In the genomic region with DNA sequence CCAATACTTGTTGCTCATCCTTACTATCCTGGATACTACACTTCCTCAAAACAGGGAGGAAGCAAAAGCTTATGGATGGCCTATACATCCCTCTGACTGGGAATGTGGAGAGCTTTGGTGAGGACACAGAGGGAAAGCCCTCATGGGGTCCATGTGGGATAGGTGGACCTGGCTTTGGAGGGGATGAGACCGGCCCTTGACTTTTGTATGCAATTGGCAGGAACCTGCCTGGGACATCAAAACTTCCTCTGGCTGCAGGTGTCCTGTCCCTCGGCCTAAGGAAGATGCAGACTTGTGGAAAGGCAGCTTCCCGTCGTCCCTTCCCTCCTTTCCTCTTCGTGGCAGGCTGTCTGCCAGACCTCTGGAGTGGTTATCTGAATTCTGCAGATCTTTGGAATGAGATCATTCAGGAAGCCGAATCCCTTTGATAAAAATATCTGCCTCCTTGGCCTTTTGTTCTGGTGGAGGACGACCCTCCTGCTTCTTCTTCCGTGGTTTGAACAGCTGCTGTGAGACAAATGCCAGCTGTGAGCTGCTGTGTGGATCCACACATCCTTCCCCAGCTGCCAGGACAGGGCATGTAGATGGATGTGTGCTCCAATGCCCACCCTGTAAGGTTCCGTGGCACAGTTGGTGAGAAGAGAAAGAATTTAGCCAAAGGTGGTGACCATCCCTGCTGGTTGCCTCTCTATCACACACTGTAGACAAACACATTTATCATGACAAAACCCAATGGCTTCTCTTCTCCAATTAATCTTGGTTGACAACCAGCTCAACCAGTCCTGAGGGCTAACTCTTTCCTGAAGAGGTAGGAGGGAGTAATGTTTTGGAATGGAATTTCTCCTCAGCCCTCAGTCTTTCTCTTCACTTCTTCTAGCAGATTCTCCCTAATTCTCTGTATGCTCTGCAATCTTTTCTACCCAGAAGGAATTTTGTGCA, we compare ENCODE assay signal across 12 mouse cellular contexts. TPM values are rescaled to one million over a fixed set of nuclear protein-coding genes. Genes with fewer than 3 reads are reported as not detected.
A peak's percentile ranks its signal among the peaks of the same experiment; 100 is the strongest.
DNase-seq lines count a peak whose midpoint lies in the region; ATAC-seq and TF ChIP-seq lines count a peak whose summit lies in the region.
"Had no signal": no experiment of that assay in that cellular context is flagged by ENCODE, and none has a peak within 500 bp of the region (broad histone marks: within the 10 kb centered on the region; RNA-seq: fewer than 3 reads in every experiment).

No protein-coding gene starts in this region.

- H3K27me3 ChIP-seq in midbrain, embryonic 10.5 days (ENCODE audit: low read depth, poor library complexity, severe bottlenecking) = no peaks in the 10 kb centered on the region
- H3K27me3 ChIP-seq in midbrain, postnatal 0 days (ENCODE audit: insufficient read depth, low read length) = no peaks in the 10 kb centered on the region
- no peaks in the 10 kb centered on the region for H3K27me3 ChIP-seq in heart, embryonic 16.5 days (ENCODE audit: control insufficient read depth, insufficient read depth, low read length)
- H3K27me3 ChIP-seq in stomach, embryonic 16.5 days (ENCODE audit: control insufficient read depth, insufficient read depth, low read length) = no peaks in the 10 kb centered on the region

- H3K36me3 ChIP-seq in midbrain, embryonic 10.5 days = no peaks in the 10 kb centered on the region
- H3K36me3 ChIP-seq in midbrain, postnatal 0 days (ENCODE audit: insufficient read depth, low read length) = no peaks in the 10 kb centered on the region
- no peaks in the 10 kb centered on the region for H3K36me3 ChIP-seq in heart, embryonic 16.5 days (ENCODE audit: control insufficient read depth, insufficient read depth)
- H3K36me3 ChIP-seq in stomach, embryonic 16.5 days (ENCODE audit: control insufficient read depth, insufficient read depth, low read length) = no peaks in the 10 kb centered on the region
- H3K36me3 ChIP-seq: hindbrain, embryonic 10.5 days had no signal

- peaks cover 9% of the 10 kb centered on the region for H3K4me1 ChIP-seq in midbrain, embryonic 10.5 days
- H3K4me1 ChIP-seq in midbrain, postnatal 0 days (ENCODE audit: insufficient read depth, low read length) = no peaks in the 10 kb centered on the region
- H3K4me1 ChIP-seq in heart, embryonic 16.5 days (ENCODE audit: control insufficient read depth, insufficient read depth, low read length) = peaks cover 9% of the 10 kb centered on the region
- no peaks in the 10 kb centered on the region for H3K4me1 ChIP-seq in stomach, embryonic 16.5 days (ENCODE audit: control insufficient read depth, insufficient read depth, low read length)

- ATAC-seq in midbrain, postnatal 0 days (ENCODE audit: low FRiP score) = no peak
- ATAC-seq in heart, embryonic 16.5 days (replicated peaks; ENCODE audit: extremely low read depth, insufficient read depth, low FRiP score) = peak; percentile 72
- ATAC-seq in stomach, embryonic 16.5 days (ENCODE audit: insufficient read depth, low FRiP score) = peak; percentile 69; the same call in 1 of the 2 replicates
- ATAC-seq in megakaryocyte progenitor cell, adult 5-6 weeks (replicated peaks; ENCODE audit: poor library complexity) = no peak
- ATAC-seq: forebrain, embryonic 16.5 days had no signal

- TF ChIP-seq CTCF in midbrain, postnatal 0 days (IDR thresholded peaks at IDR 0.05) = no peak

- 68% methylated on average over 9 of the region's 9 CpGs for WGBS in midbrain, embryonic 10.5 days
- 57% methylated on average over 9 of the region's 9 CpGs for WGBS in midbrain, postnatal 0 days
- WGBS in heart, embryonic 16.5 days = 18% methylated on average over 9 of the region's 9 CpGs
- 22% methylated on average over 9 of the region's 9 CpGs for WGBS in stomach, embryonic 16.5 days

- H3K9me3 ChIP-seq in midbrain, embryonic 10.5 days (replicated peaks) = no peaks in the 10 kb centered on the region
- no peaks in the 10 kb centered on the region for H3K9me3 ChIP-seq in midbrain, postnatal 0 days (ENCODE audit: low read length)
- no peaks in the 10 kb centered on the region for H3K9me3 ChIP-seq in heart, embryonic 16.5 days (replicated peaks; ENCODE audit: control insufficient read depth, low read length)
- H3K9me3 ChIP-seq in stomach, embryonic 16.5 days (replicated peaks; ENCODE audit: control insufficient read depth, low read length) = no peaks in the 10 kb centered on the region
- H3K9me3 ChIP-seq: hindbrain, embryonic 10.5 days had no signal

- H3K4me2 ChIP-seq in midbrain, postnatal 0 days (ENCODE audit: low read depth, low read length, poor library complexity, severe bottlenecking) = no peak overlapping the region
- H3K4me2 ChIP-seq in heart, embryonic 16.5 days (ENCODE audit: low read depth, low read length) = no peak overlapping the region
- H3K4me2 ChIP-seq in stomach, embryonic 16.5 days (ENCODE audit: low read depth, low read length) = 0 out of 2 replicates have a peak overlapping the region, but pooled peaks have one; percentile 7

- no peak overlapping the region for H3K9ac ChIP-seq in midbrain, postnatal 0 days (replicated peaks; ENCODE audit: low read length, poor library complexity, severe bottlenecking)
- H3K9ac ChIP-seq in heart, embryonic 16.5 days (ENCODE audit: low read length) = no peak overlapping the region
- H3K9ac ChIP-seq in stomach, embryonic 16.5 days (ENCODE audit: low read length) = no peak overlapping the region
- H3K9ac ChIP-seq: liver, embryonic 14.5 days had no signal

- H3K4me3 ChIP-seq in midbrain, embryonic 10.5 days = no peak overlapping the region
- no peak overlapping the region for H3K4me3 ChIP-seq in midbrain, postnatal 0 days (ENCODE audit: low read depth, low read length)
- H3K4me3 ChIP-seq in heart, embryonic 16.5 days (ENCODE audit: low read length) = no peak overlapping the region
- H3K4me3 ChIP-seq in stomach, embryonic 16.5 days (replicated peaks; ENCODE audit: low read length) = no peak overlapping the region
- H3K4me3 ChIP-seq: hindbrain, embryonic 10.5 days; left cerebral cortex, adult 2 months had no signal

- 0 out of 2 replicates have a peak overlapping the region, but pooled peaks have one; percentile 13 for H3K27ac ChIP-seq in midbrain, embryonic 10.5 days (replicated peaks)
- no peak overlapping the region for H3K27ac ChIP-seq in midbrain, postnatal 0 days (ENCODE audit: low read depth, low read length)
- H3K27ac ChIP-seq in heart, embryonic 16.5 days (ENCODE audit: low read length) = peak overlapping the region; percentile 29; the same call in 1 of the 2 replicates
- H3K27ac ChIP-seq in stomach, embryonic 16.5 days (ENCODE audit: low read length) = peak overlapping the region; percentile 12; the same call in 1 of the 2 replicates
- H3K27ac ChIP-seq: hindbrain, embryonic 10.5 days; left cerebral cortex, adult 2 months; liver, embryonic 14.5 days had no signal

- DNase-seq in midbrain, embryonic 10.5 days (ENCODE audit: low spot score) = no peak
- DNase-seq in midbrain, postnatal 0 days (ENCODE audit: low spot score) = no peak
- peak; percentile 71 for DNase-seq in kidney, postnatal 14 days
- no peak for DNase-seq in spleen, adult 12 weeks (ENCODE audit: low spot score)
- no peak for DNase-seq in testis, postnatal 10 days (ENCODE audit: low spot score)

RNA-seq across cellular contexts. Expression of a gene that starts 57.9 kb away (rescaled TPM):
- polyA plus RNA-seq in midbrain, embryonic 10.5 days (2016; fragmentation: Nextera tagmentation; extraction: Ambion mirVana) = 6.1 and 9.4 TPM in 2 replicates
- total RNA-seq in midbrain, postnatal 0 days (2014; rRNA removed) = 54.3 and 56.3 TPM in 2 replicates
- 25.2 and 25.9 TPM in 2 replicates for polyA plus RNA-seq in midbrain, postnatal 0 days (2015; fragmentation: Nextera tagmentation; extraction: Ambion mirVana)
- polyA plus RNA-seq in heart, embryonic 16.5 days (2015; fragmentation: Nextera tagmentation; extraction: Ambion mirVana) = 15.2 and 16.6 TPM in 2 replicates
- polyA plus RNA-seq in stomach, embryonic 16.5 days (2015; fragmentation: Nextera tagmentation; extraction: Ambion mirVana) = 8.3 and 8.6 TPM in 2 replicates
- total RNA-seq in megakaryocyte progenitor cell, adult 5-6 weeks (2015) = 3.0 and 4.9 TPM in 2 replicates
- 3.6 and 5.9 TPM in 2 replicates for total RNA-seq in megakaryocyte progenitor cell, adult 5-6 weeks (2017)

Comparison
In these comparisons a context has a peak if more than half of its experiments do, and no peak if none do; other contexts are left out.
1. ATAC-seq: peak in heart, embryonic 16.5 days (single experiment) and stomach, embryonic 16.5 days (single experiment); none in midbrain, postnatal 0 days (single experiment) and megakaryocyte progenitor cell, adult 5-6 weeks (single experiment).